Mouse (Mus musculus) cerebellum, adult 9-10 months (tissue): ENCODE data around the gene F2rl2.

Source experiments
- DNase-seq: peaks from one replicate; pipeline ENCODE4 v3.0.0; 2022

F2rl2 gene

DNA sequence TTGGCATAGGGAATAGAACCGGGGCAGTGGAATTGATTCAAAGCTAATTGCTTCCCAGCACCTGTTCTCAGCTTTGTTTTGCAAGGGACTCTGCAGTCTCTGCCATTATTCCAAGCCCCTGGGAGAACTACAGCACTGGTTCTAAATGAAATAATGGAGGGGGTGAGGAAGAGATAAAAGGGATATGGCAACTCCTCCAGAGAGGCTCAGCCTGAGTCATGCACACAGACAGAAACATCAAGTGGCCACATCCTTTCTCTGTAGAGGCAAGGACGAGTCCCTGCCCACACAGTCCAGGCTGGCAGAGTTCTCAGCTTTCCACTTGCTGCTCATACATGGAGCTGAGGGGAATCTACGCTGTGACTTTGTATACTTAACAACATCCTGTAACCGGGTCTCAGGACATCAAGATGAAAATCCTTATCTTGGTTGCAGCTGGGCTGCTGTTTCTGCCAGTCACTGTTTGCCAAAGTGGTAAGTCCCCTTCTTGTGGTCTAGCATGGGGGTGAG is at the start of gene F2rl2:
Gene F2rl2, plus strand, starts transcription at position 200 of the 510 bp plus-strand sequence.
- DNase-seq: no peak

DNA sequence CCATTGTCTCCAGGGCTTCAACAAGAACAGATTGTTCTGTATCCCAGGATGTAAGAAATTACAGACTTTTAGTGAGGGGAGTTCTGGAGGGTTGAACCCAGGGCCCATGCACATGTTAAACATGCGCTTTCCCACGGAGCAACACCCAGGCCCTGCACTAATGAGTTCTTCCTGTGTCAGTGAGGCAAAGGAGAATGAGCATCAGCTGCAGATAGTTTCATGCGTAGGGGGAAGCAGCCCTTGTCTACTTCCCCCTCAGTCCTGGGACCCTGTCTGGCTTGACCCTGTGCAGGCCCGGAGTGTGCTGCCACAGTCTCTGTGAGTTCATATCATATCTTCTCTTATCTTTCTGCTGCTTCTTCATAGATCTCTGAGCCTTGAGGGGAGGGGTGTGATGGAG is 49.4 kb upstream of the F2rl2 start:
- DNase-seq: no peak

DNA sequence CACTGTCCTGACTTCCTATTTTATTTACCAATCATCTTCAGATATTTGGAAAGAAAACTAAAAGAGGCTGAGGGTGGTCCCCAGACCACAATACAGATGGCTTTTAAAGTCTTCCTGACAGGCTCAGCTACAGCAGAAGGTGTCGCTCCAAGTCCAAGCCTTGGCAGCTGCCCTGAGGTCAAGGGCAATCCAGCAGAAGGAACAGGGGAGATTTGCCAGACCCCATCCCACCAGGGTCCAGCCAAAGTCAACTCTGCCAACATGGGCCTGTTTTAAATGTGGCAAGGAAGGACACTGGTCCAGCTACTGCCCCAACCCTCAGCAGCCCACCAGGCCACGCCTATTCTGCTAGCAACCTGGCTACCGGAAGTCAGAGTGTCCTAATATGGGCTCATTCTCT is 46.7 kb upstream of the F2rl2 start:
- no peak for DNase-seq

DNA sequence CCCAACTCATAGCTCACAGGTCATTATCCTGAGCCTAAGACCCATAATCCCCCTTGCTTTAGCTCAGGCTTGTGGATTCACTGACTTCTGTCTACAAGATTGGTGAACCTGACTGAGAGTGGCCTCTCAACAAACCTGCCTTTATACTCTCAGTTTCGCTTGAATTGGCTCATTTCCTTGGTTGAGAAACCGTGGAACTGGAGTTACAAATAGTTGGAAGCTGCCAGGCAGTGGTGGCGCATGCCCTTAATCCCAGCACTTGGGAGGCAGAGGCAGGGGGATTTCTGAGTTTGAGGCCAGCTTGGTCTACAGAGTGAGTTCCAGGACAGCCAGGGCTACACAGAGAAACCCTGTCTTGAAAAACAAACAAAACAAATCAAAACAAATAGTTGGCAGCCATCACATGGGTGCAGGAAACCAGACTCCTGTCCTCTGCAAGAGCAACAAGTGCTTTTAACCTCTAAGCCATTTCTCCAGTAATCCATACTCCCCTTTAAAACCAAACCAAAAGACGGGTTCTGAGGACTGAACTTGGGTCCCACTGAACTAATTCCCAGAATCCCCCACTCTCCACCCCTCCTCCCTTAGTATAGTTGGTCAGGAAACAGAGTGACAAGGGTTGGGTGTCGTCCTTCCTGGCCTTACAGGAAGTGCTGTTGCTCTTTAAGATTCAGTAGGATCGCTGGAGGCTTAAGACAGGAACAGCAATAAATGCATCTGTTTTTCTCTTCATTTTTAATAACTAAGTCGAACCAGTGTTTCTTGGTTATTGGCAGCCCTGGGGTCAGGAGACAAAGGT is 44.6 kb upstream of the F2rl2 start:
- DNase-seq: no peak

DNA sequence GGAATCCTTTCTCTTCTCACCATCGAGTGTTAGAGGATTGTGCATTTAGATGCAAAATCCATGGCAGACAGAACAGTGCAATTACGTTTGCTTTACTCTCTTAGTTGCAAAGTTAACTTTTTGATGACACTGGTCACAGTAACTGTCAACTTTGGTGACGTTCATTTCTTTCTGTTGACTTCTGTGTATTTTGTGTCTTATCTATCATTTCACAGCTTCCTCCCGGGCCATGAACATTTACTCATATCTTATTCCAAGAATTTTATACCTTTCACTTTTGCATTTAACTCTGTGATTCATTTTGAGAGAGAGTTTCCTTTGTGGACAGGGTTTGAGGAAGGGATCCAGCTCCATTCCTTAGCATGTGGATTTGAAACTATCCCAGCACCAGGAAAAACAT is 43.0 kb upstream of the F2rl2 start:
- no peak for DNase-seq

DNA sequence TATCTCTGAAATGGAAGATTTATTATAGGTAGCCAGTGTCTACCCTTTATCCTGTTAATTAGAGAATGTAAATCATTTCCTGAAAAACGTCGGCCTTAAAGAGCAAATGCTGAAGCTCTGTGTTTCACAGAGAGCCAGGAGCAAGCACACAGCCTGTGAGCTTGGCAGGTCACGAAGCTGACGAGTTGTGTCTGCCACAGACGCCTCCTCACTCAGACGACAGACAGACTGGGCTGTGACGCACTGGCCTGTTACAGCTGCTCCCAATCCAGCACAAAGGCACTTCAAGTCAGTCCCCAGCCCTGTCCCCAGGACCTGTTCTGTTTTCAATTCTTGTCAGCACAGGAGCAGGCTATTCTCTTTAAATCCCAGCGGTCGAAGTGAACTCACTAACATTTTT is 41.4 kb upstream of the F2rl2 start:
- no peak for DNase-seq

DNA sequence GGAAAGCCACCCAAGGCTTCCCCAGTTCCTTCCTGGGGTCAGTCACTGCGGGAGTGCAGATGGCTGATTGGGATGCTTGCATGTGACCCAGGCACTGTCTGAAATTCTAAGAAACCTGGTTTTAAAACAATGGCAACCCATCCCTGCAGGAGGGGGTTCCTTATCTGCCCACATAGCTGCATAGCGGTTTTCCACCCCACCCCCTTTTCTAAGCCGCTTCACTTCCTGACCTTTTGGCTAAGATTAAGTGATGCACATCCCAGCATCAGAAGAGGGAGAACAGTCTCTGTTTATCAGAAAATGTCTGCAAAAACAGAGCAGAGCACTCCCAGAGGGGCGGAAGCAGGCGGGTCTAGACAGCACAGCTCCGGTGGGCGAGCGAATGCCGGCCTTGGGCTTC is 39.5 kb upstream of the F2rl2 start:
- no peak for DNase-seq

DNA sequence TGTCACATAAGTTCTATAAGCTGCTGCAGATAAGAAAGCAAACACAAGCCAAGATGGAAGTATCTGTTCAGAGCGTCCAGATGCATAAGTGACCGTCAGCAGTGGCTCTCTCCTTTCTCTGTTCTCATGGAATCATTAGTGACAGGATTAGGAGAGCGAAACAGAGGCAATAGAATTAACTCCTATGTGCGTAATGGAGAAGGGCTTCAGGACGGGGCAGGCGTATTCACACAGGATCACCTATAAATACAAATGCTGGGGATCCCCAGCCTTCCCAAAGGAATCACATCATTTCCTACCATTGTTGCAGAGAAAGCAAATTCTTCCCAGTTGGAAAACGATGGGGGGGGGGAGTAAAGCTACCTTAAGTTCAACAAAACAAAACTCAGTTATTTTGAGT is 37.2 kb upstream of the F2rl2 start:
- no peak for DNase-seq

DNA sequence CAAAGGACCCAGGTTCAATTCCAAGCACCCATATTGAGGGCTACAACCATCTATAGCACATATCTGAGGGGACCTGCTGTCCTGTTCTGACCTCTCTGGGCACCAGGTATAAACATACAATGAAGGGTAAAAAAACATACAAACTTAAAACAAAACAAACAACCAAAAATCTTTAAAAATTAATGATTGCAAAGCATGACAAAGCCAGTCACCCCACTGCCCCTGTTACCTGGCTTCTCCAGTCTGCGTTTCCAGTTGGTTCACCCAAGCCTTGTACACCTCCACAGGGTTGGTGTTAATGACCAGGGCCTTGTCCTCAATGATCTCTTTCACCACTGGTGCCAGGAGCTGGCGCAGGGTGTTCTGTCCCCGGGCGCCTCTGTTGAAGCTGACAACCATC is 32.8 kb upstream of the F2rl2 start:
- DNase-seq: no peak

DNA sequence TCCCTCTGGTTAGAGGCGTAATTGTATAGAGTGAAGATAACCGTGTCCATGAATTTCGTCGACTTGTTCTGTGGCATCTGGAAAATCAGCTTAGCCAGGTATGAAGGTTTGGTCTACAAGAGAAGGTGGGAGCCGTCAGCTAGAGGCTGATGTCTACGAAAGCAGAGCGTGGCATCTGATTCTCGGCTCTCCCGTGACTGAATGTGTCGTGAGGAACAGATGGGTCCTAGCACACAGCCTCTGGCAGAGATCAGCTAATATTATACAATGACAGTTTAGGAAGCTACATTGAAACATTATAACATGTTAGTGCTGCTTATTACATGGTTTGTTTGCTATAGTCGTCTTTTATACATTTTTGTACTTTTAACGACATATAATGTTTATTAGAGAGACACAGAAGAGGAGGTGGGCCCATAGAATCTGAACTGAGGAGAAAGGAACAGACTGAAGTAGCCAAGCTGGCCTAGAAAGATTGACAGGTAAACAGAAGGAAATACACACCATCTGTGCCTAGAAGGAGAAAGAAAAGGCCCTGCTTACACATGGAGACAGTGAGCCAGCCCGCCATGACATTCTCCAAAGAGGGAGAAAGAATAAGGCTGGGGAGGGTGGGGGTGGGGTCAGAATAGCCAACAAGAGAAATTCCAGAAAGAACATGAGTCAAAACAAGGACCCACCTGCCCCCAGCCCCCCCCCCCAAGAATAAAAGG is 30.9 kb upstream of the F2rl2 start:
- DNase-seq: no peak

DNA sequence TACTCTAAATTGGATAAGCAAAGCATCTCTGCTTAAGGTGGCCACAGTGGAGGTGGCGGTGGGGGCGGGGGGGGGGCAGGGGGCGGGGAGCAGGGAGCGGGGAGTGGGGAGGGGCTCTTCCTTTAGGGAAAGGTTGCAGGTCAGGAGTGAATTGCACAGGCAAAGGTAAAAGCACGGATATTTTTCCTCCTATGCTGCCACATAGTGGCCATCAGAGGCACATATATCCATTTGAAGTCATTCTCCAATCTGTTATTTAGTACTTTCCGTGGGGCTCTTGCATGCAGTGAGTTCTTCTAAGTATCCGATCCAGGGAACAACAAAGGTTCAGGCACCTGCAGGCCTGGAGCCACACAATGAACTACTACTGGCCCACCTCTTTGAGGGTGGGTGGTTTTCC is 29.4 kb upstream of the F2rl2 start:
- DNase-seq: no peak

DNA sequence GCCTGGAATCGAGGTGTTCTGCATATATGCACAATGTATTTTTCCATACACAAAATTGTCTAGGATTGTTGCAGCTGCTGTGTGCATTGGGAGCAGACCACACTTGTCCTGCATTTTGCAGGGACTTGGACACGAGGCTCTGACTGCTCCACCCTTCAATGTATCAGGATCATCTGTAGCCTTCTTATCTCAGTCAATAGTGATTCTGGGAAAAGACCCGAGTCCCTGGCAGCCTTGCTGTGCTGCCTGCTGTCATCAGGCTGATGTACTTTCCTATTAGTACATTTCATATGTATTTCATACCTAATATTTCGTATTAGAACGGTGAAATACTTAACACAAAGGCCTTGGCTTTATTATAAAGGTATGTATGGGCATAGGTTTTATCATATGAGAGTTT is 26.1 kb upstream of the F2rl2 start:
- no peak for DNase-seq

DNA sequence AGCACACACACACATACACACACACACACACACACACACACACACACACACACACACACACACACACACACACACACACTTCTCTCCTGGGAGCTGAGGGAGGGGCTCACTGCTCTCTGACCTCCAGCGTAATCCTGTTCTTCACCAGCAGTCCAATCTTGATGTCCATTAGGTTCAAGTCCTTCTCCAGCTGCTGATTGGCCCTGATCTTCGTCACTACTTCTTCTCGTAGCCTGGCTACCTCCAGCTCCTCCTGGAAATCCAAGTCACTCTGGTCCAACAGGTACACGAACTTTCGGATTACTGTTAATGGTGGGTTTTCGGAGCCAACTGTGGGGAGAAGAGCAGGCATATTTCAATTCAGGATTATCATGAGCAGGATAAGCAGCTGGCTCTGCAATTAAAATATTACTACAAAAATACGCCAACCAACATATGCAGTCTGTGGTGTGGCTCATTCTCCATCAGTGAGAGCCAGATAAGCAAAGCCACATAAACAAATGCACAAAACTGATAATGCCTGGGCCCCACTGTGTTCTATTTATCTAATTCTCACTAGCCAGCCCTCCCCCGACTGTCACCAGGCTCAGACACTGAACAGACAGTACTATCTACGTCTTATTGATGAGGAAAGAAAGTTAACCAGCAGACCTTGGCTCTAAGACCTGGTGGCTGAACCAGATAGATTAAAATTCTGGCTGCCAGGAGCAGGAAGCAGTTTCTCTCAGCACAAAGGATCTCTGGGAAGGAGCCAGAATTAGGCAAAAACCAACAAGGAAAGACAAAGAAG is 25.4 kb upstream of the F2rl2 start:
- no peak for DNase-seq

DNA sequence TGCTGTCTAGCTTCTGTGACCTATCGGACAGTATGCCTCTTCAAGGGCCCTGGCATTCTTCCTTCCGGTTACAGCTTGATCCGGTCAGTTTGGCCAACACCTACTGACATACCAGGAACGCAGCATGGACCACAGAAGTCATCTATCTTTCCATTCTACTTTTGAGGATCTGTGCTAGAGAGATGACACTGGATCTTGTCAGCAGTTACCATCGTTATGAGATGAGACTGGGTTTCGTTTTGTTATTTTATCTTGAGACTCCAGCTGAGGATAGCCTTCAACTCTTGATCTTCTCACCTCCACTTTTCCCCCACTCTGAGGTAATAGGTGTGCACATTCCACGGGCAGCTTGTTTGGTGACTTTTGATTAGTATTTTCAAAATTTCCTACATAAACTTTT is 24.3 kb upstream of the F2rl2 start:
- DNase-seq: no peak

DNA sequence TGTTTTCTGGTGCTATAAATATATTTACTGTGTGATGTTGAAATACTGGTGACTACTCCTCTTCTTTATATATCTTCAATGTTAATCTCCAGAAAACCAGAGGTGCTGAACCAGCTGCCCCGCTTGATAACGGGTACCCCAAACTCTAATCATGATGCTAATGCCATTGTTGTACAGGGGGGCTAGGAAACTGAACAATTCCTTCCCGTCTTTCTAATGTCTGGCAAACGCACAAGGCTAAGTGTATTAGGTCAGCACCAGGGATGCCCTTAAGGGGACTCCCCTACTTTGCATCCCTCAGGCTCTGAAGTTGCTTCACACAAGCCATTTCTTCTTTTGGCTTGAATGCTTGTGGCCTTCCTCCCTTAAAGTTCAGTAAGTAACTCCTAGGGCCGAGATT is 17.6 kb upstream of the F2rl2 start:
- no peak for DNase-seq

DNA sequence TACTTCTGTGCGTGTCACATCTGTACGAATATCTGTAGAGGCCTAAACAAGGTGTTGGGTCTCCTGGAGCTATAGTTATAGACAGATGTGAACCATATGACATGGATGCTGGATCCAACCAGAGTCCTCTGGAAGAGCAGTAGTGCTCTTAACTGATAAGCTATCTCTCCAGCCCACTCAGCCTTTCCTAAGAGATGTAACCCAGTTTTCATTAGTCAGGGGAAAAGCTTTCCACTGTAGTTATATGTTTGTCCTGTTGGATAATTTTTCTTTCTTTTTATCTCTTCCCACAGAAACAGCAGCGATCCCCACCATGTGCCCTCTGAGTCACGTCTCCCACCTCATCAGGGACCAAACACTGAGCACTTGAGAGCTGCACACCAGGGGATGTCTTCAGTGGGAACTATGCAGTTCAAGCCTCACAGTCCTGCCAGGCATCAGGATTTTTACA is 17.1 kb upstream of the F2rl2 start:
- DNase-seq: no peak

DNA sequence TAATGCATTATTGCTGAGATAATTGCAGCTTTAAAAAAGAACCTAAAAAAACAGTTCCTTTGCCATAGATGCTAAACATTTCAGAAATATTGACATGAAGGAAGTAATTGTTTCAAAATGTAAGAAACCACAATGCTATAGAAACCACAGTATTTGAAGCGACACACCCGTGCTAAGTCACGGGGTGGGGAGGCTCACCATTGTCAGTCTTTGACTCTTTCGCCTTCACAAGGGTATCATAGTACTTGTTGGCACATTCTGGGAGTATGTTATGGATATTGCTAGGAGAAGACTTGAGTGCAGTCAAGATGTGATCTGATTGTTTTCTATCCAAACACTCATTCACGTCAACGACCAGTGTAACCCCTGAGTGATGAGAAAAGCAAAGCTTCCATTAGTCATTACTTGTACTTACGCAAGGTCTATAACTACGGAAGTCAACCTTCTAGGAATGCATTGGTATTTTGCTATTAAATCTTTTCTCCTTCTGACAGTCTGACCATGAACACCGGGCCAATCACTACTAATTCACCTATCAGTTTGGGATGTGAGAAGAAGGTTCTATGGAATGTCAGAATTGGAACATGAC is 11.9 kb upstream of the F2rl2 start:
- DNase-seq: no peak

DNA sequence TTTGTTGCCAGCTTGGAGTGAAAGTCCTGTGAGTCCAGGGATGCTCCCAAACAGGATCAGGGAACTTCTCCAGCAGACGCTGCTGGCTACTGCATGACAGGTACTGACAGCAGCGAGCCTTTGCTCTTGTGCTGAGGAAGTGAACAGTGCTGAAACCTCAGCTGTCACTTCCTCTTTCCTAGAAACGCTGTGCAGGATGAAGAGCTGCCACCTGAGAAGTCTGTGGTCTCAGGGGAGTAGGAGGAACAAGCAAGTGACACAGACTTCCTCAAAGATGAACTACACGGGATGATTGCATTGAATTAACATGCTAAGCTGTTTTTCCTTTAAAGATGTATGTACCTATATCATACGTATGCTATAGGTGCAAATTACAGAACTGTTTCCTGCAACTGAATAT is 10.9 kb upstream of the F2rl2 start:
- no peak for DNase-seq

DNA sequence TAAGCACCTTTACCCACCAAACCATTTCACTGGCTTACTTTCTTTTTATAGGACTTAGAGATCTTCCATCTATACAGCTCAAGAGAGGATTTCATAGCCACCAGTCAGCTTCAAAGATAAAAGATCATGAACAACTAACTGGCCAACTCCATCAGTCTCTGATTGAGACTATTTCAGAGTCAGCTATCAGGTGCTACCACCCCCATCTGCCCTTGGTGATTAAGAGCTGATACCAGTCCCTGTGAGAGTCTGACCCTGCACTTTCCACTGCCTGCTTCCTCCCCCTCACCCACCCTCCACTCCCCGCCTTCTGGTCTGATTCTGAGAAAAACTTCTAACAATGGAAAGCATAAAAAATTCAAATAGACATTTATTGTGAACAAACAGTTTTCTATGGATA is 8.1 kb upstream of the F2rl2 start:
- DNase-seq: no peak

DNA sequence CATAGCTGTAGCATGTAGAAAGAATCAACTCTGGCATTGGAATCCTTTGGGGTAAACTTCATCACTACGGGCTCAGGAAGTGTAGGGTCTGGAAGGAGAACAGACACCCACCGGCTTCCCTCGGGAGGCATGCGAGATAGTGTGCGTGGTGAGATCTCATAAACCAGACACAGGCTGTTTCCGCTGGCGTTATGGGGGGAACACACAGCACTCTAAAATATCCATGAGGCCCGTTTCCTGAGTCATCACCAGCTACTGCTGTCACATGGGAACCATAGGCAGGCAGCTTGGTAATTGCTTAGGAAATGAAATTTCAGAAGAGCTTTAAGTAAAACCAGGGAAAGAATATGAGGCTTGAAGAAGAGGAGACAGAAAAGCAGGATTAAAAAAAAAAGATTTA is 4.5 kb upstream of the F2rl2 start:
- no peak for DNase-seq

DNA sequence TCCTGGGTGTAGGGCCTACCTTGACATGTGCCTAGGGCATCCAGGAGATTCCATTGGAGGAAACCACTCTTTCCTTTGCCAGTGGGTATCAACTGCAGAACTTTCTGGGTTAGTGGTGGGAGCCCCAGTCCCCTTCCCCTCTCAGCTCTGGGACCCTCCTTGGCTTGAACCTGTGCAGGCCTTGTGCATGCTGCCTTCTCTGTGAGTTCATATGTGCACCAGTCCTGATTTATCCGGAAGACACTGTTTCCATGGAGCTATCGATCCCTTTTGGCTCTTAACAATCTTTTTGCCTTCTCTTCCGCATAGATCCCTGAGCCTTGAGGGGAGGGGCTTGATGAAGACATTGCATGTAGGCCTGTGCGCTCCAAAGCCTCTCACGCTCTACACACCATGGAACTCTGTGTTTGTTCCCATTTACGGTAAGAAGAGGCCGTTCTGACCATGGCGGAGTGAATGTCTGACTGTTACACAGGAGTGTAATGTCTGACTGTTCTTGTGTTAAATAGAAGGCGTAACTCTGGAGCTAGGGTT is 466 bp upstream of the F2rl2 start:
- no peak for DNase-seq

DNA sequence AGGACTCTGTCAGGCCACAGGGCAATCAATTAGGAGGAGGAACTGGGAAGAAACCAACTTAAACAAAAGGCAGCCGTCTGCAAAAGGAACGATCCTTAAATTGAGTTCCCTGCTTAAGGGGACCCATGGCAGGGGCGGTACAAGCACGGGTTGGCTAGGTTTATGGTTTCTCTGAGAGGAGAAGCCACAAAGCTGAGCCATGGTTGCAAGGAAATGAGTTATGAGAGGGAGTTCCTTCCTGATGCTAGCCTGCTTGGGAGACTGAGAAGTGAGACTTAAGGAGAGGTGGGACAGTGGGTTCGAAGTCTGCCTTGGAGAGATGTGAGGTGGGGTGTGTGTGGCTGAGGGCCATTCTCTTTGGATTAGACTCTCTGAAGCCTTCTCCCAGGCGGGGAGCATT is 1.2 kb downstream of the F2rl2 start:
- no peak for DNase-seq

DNA sequence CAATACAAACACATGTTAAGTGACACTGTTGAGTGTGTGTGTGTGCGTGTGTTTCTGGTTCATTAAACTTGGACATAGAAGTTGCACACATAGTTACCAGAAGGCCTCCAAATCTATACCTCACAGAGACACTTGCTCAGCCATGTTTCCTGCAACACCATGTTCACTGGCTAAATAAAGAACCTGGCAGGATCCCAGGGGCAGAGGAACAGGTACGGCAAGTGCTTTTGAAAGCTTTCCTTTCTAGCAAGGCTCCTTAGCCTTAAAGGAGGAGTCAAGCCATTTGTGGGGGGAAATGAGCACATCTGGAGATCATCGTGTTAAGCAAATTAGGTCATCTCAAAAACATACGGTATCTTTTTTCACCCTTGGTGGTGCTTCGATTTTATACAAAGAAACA is 6.7 kb downstream of the F2rl2 start:
- DNase-seq: no peak
